Mouse (Mus musculus) hindlimb bud, embryonic 11.5 days (tissue): ENCODE measurements around the gene Folr1.
A peak's percentile ranks its signal among the peaks of the same experiment; 100 is the strongest.

Experiments used
- DNase-seq: peaks from one replicate; pipeline ENCODE4 v3.0.0-alpha.2; 2012; ENCODE audit warnings: low read depth, low spot score; ENCODE audit errors: extremely low spot score

Gene Folr1

DNA sequence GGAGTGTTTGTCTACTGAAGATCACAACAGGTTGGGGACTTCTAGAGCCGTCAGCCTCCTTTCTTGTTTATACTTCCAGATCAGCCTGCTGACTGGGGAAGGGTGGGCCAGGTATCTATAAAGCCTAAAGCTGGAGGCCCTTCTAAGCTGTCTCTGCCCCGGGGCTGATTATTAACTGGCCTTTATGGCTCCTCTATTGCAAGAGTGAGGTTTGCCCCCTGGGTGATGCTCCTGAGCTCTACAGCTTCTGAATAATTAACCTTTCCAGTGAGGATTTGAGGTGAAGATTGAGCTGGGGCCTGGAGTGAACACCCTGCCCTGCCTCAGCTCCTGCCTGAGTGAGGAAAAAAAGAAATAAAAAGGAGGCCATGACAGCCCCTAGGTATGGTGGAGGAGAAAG, at the start of gene Folr1:
TSS of gene Folr1 (minus strand) at position 160 of the 400 bp plus-strand sequence.
- no peak for DNase-seq

DNA sequence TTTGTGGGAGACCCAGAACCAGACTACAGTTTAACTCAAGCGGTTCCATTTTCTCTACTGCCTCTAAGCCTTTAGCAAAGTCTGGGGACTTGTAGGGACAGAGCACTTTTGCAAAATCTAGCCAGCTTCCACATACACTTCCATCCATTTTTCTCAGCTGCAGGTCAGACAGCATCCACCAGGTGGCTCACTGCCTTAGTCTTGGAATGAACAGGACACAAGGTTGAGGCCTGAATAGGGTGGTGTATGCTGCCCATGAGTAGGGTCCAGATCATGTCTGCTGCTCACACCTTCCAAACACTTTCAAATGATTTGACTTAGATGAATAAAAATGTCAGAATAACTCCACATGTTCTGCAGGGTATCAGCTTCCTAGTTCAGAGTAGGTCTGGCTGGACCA, 47.5 kb upstream of the Folr1 start:
- DNase-seq = no peak

DNA sequence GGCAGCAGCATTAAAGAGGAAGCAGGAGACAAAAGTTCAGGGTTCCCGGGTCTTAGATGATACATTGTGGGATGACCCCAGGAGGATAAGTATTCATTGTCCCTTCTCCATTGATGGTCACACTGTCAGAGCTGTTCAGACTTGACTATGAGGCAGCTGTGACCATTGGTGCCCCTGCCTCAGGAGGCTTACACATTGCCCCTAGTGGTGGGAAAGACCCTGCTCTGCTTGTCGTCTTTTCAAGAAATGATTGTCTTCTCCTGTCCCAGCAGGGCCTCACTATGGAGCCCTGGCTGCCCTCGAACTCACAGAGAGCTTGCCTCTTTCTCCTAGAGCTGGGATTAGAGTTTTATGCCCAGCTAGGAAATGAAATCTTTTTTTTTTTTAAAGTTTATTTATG, 41.4 kb upstream of the Folr1 start:
- no peak for DNase-seq

- no peak for DNase-seq
Measured at GRCm38 (mm10) chr7:101910138-101910537, 39.5 kb upstream of the Folr1 start.

DNA sequence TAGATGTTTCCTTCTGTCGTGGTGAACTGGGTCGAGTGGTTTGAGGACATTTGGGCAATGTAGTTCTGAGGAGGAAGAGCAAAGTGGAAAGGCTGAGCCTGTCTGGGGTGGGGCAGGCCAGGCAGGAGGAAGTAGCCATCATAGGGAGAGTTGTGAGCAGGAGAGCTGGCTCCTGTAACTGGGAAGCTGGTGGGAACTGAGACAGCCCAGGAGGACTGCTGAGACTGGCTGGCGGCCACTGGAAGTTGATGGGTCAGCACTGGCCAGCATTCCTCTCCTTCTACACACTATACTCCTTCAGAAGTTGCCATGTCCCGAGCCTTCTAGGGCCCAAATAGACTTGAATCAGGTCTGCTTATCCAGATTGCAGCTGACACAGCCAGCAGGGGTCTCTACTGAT, 37.8 kb upstream of the Folr1 start:
- DNase-seq = no peak

GRCm38 (mm10) chr7:101906696-101907095, 36.1 kb upstream of the Folr1 start:
- no peak for DNase-seq

DNA sequence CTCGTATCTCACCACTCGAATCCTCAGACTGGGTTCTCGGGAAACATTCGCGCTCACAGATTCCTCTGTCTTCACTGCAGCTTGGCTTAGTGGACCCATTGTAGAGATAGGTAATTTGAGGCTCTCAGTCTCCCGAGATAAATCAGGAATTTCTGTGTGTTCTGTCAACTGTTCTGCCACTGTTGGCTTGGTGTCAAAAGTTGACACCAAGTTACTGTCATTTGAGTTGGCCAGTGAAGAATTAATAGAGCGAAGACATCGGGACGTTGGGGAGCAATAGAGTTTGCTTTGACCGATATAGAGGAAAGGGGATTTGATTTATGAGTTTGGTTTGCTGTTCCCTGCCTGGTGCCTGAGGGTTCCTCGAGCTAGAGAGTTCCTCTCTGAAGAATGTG, 35.7 kb upstream of the Folr1 start, which contains the start of gene Tomt:
TSS of gene Tomt (minus strand) at position 73 of the 395 bp plus-strand sequence.
- DNase-seq = peak; percentile 24

- DNase-seq = peak; percentile 95
Measured at GRCm38 (mm10) chr7:101905561-101906286, 35.1 kb upstream of the Folr1 start, which contains the start of gene Lamtor1. Gene Lamtor1 (plus strand): TSS chr7:101905904.

DNA sequence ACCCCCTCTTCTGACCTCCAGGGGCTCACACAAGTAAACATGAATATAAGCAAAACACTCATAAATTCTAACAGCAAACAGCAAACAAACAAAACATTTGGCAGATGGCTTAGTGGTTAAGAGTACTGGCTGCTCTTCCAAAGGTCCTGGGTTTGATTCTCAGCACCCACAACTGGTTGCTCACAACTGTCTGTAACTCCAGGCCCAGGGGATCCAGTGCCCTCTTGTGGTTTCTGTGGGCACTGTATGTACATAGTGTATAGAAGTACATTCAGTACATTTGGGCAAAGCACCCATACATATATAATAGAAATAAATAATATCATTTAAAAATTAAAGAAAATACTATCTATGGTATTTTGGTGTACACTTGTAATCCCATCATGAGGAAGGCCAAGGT, 32.3 kb upstream of the Folr1 start:
- DNase-seq = no peak

- no peak for DNase-seq
Measured at GRCm38 (mm10) chr7:101901969-101902368, 31.4 kb upstream of the Folr1 start.

DNA sequence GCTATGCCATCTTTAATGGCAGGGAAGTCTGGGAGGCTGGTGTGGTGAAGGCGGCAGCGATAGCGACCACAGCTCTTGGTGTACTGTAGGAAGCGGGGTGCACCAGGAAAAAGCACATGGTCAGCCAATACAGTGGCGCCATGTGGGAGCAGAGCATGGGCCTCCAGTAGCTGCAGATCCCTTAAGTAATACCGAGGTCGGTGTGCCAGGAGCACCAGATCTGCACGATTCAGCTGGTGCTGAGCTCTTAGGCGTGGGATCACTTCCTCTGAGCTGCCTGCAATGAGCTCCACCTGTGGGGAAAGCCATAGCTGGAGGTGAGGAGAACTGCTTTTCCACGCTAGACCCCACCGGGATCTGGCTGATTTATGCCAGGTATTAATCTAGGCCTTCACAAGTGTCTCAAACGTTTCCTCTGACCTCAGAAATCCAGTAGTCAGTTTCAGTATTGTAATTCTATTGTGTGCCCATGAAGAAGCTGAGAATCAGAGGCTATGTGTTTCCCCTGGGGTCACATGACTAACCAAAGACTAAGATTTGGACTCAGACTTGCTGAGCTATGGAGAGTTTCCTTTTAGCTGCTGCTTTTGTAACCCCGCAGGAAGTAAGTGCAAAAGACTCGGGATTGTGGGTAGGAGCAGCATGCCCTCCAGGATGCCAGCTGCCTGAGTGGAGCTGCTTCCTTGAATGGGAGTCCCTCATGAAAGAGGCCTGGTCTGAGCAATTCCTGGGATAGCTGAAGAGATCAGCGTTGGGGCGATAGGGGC, 29.9 kb upstream of the Folr1 start:
- no peak for DNase-seq

DNA sequence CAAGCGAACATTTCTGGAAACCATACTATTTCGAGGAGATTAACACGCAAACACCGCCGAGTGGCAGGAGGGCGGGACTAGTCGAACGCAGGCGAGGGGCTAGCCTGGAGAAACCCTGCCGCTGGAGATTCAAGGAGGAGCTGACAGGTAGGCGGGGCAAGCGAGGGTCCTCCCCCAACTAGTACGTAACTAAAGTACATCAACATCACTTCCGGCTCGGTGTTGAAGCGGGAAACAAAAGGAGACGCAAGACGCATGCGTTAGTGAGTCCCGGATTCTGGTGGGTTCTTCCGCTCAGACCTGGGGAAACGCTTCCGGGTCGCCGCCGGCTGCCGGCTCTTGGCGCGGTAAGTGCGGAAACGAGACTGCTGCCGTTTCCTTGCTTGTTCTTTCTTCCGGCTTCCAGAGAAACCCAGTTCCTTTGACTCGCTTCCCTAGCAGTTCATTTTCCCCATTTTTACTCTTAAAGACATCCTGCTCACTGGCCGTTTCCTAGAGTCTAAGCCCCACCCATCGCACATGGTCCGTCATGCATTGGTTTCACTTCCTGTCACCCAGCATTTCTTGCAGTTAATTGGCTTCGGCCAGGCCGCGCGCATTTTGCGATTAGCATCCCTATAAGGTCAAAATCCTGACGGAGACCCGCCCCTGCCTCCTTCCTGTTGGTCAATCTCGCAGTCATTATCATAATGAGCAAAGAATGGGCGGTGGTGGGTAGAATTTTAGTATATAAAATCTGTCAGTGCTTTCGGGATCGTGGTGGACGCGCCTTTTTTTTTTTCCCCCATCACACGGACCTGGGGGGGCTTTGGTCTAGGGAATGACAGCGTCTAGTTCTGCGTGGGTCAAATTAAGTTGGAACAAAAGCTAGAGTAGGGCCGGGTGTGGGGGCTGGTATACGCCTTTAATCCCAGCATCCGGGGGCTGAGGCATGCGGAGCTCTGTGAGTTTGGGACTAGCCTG, 25.8 kb upstream of the Folr1 start:
- DNase-seq = peak; percentile 98

- no peak for DNase-seq
Measured at GRCm38 (mm10) chr7:101895695-101896094, 25.1 kb upstream of the Folr1 start.

DNA sequence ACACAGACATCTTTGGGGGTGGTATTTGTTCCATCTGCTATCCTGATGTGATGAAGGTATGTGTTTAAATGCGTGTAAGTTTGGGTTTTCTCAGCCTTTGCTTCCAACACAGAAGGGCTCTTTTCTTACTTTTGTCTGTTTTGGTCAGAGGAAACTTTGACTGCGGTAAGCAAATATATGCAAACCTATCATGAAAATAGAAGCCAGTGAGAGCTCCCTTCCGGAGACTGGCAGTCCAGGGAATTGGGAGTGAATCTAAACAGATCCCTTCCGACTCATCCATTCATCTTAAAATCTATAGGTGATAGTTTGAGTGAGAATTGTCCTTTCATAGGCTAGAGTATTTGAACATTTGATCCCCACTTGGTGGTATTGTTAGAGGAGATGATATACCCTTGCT, 17.9 kb upstream of the Folr1 start:
- DNase-seq = no peak

DNA sequence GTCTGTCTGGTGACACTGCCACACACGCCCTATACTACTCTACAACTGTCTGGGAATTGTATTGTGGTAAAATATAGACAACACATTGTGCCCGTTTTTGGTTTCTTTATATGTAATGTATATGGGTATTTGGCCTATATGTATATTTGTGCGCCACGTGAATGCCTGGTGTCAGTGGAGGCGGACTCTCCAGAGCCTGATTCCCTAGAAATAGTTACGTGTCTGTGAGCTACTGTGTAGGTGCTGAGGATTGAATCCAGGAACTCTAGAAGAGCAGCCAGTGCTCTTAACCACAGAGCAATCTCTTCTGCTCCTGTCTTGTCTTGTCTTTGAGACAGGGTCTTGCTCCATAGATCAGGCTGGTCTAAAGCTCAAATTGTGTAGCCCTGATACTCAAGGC, 15.7 kb upstream of the Folr1 start:
- DNase-seq = no peak

GRCm38 (mm10) chr7:101884160-101884559, 13.6 kb upstream of the Folr1 start:
- DNase-seq = no peak

DNA sequence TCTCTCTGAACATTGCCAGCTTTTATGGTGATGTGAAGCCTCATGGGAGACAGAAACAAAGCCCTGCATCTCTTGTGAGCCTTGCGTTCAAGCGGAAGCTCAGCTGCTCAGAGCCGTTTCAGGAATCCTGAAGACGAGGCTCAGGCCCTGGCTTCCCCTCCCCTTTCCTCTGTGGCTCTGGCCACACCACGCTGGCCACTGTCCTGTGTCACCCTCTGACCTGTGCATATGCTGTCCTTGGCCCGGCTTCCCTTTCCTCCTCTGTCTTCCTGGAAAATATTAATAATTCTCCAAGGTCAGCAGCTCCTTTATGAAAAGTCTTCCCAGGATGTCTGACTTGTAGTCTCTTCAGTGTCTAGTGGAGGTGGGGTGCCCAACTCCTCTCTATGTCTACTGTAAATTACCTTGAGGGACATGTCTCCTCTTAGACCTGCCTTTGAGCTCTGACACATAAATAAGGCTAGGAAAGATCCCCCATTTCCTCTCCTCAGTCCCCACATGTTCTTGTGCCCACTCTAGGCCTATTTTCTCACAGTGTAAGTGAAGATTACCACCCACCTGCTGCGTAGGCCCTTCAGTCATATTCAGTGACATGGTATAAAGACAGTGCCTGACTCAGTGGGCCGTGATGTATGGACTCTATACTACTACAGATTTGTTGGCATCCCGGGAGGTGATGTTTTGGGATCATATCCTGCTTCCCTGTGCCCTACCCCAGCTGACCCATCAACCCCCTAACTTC, 12.0 kb upstream of the Folr1 start:
- DNase-seq = no peak

DNA sequence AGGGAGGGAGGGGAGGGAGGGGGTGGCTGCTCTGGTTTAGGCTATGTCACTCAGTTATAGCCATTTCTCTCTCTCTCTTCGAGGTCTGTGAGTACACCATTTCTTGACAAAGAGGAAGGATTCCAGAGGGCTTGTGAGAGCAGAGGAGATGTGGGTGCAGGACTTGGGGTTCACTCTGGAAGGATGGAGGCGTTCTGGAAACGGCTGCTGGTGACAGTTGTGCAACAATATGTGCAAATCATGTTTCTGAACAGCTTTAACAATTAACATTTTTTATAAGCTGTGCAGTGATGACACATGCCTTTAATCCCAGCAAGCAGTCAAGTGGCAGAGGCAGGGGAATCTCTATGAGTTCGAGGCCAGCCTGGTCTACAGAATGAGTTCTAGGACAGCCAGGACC, 10.3 kb upstream of the Folr1 start:
- no peak for DNase-seq

DNA sequence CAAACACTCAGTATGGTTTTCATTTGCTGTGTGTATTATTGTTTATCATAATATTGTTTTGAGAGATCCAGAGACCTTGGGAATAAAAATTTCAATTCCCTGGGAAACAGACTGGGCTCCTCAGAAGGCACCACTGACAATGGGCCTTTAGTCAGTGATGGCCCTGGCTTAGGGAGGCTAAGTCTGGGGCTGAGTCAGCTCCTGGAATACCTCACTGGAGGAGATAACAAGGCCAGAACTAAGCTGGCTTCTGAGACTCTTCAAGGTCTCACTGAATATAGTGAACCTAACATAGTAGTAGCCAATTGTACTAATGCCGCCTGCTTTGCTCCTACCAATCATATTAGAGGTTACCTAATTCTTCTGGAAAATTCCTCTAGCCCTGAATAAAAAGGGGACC, 5.4 kb upstream of the Folr1 start:
- DNase-seq = no peak

- DNase-seq = no peak
Measured at GRCm38 (mm10) chr7:101871296-101871695, 708 bp upstream of the Folr1 start.

DNA sequence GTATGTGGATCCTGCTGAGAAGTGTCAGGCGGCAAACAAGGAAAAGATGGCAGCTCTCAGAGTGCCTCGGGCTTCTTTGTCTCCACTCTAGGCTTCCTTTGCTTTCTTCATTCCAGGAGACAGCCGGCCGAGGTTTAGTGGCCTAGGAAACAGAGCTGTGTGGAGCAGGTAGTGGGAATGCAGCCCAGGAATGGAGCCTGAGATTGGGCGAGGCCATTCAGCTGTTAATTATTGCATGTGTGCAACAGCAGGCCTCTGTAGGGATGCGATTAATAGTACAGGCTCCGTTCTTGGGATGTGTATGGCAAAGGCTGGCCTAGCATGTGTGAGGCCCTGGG, 1.5 kb downstream of the Folr1 start:
- no peak for DNase-seq
